Mouse (Mus musculus): ENCODE data around the gene Zfyve21. TPM values are rescaled to one million over a fixed set of nuclear protein-coding genes. Genes with fewer than 3 reads are reported as not detected.

Zfyve21 gene
- polyA plus RNA-seq, 1 experiment from 2014 or later = 104 TPM

- Histone ChIP-seq H3K27me3 (replicated peaks; ENCODE audit: control insufficient read depth, insufficient read depth, low read length) (no peaks in the 10 kb centered on the region), H3K27ac (ENCODE audit: low read depth, low read length) (no peak overlapping the region), H3K4me2 (replicated peaks; ENCODE audit: low read depth) (no peak overlapping the region), H3K9me3 (ENCODE audit: control insufficient read depth) (no peaks in the 10 kb centered on the region), H3K4me3 (ENCODE audit: low read depth, low read length) (no peak overlapping the region), H3K4me1 (replicated peaks; ENCODE audit: control insufficient read depth, insufficient read depth, low read length) (no peaks in the 10 kb centered on the region), H3K36me3 (ENCODE audit: control insufficient read depth, insufficient read depth) (peaks cover 18% of the 10 kb centered on the region), H3K9ac (ENCODE audit: low read depth, low read length) (no peak overlapping the region)
- TF ChIP-seq CTCF (IDR thresholded peaks at IDR 0.05; ENCODE audit: low read depth) = no peak
- peak; percentile 72 for ATAC-seq
- 55% methylated on average over 4 of the region's 4 CpGs for WGBS
Observed at GRCm38 (mm10) chr12:111853546-111853945, 39.6 kb downstream of the Zfyve21 start.

- no peaks in the 10 kb centered on the region for H3K9me3 ChIP-seq (ENCODE audit: control insufficient read depth)
- no peak overlapping the region for H3K27ac ChIP-seq (ENCODE audit: low read depth, low read length)
- no peaks in the 10 kb centered on the region for H3K4me1 ChIP-seq (replicated peaks; ENCODE audit: control insufficient read depth, insufficient read depth, low read length)
- ATAC-seq = no peak
- no peaks in the 10 kb centered on the region for H3K27me3 ChIP-seq (replicated peaks; ENCODE audit: control insufficient read depth, insufficient read depth, low read length)
- no peak overlapping the region for H3K4me3 ChIP-seq (ENCODE audit: low read depth, low read length)
- H3K9ac ChIP-seq (ENCODE audit: low read depth, low read length) = no peak overlapping the region
- TF ChIP-seq CTCF (IDR thresholded peaks at IDR 0.05; ENCODE audit: low read depth) = no peak
- WGBS = 86% methylated on average over 2 of the region's 2 CpGs
- H3K4me2 ChIP-seq (replicated peaks; ENCODE audit: low read depth) = no peak overlapping the region
- peaks cover 15% of the 10 kb centered on the region for H3K36me3 ChIP-seq (ENCODE audit: control insufficient read depth, insufficient read depth)
Observed at GRCm38 (mm10) chr12:111855448-111855847, 41.5 kb downstream of the Zfyve21 start.

GRCm38 (mm10) chr12:111864206-111864824, 50.3 kb downstream of the Zfyve21 start:
- peaks cover 31% of the 10 kb centered on the region for H3K36me3 ChIP-seq (ENCODE audit: control insufficient read depth, insufficient read depth)
- WGBS = 92% methylated on average over 4 of the region's 4 CpGs
- no peak overlapping the region for H3K9ac ChIP-seq (ENCODE audit: low read depth, low read length)

GRCm38 (mm10) chr12:111869806-111870205, 55.8 kb downstream of the Zfyve21 start:
- Histone ChIP-seq H3K27ac (ENCODE audit: low read depth, low read length) (no peak overlapping the region), H3K9ac (ENCODE audit: low read depth, low read length) (no peak overlapping the region), H3K9me3 (ENCODE audit: control insufficient read depth) (no peaks in the 10 kb centered on the region), H3K4me1 (replicated peaks; ENCODE audit: control insufficient read depth, insufficient read depth, low read length) (no peaks in the 10 kb centered on the region), H3K27me3 (replicated peaks; ENCODE audit: control insufficient read depth, insufficient read depth, low read length) (no peaks in the 10 kb centered on the region), H3K36me3 (ENCODE audit: control insufficient read depth, insufficient read depth) (peaks cover 38% of the 10 kb centered on the region), H3K4me2 (replicated peaks; ENCODE audit: low read depth) (no peak overlapping the region), H3K4me3 (ENCODE audit: low read depth, low read length) (no peak overlapping the region)
- ATAC-seq = no peak
- TF ChIP-seq CTCF (IDR thresholded peaks at IDR 0.05; ENCODE audit: low read depth) = no peak
- 90% methylated on average over 1 of the region's 1 CpGs for WGBS

More at GRCm38 (mm10) chr12:111864206-111864824, 50.3 kb downstream of the Zfyve21 start:
- Histone ChIP-seq H3K4me1 (replicated peaks; ENCODE audit: control insufficient read depth, insufficient read depth, low read length) (no peaks in the 10 kb centered on the region), H3K4me2 (replicated peaks; ENCODE audit: low read depth) (no peak overlapping the region), H3K4me3 (ENCODE audit: low read depth, low read length) (no peak overlapping the region), H3K27ac (ENCODE audit: low read depth, low read length) (no peak overlapping the region), H3K9me3 (ENCODE audit: control insufficient read depth) (no peaks in the 10 kb centered on the region), H3K27me3 (replicated peaks; ENCODE audit: control insufficient read depth, insufficient read depth, low read length) (no peaks in the 10 kb centered on the region)
- no peak for ATAC-seq
- TF ChIP-seq CTCF (IDR thresholded peaks at IDR 0.05; ENCODE audit: low read depth) = no peak

GRCm38 (mm10) chr12:111870811-111871210, 56.8 kb downstream of the Zfyve21 start:
- H3K4me3 ChIP-seq (ENCODE audit: low read depth, low read length) = no peak overlapping the region
- H3K27ac ChIP-seq (ENCODE audit: low read depth, low read length) = no peak overlapping the region
- H3K36me3 ChIP-seq (ENCODE audit: control insufficient read depth, insufficient read depth) = peaks cover 33% of the 10 kb centered on the region
- H3K9me3 ChIP-seq (ENCODE audit: control insufficient read depth) = no peaks in the 10 kb centered on the region
- 92% methylated on average over 7 of the region's 7 CpGs for WGBS
- H3K27me3 ChIP-seq (replicated peaks; ENCODE audit: control insufficient read depth, insufficient read depth, low read length) = no peaks in the 10 kb centered on the region
- no peaks in the 10 kb centered on the region for H3K4me1 ChIP-seq (replicated peaks; ENCODE audit: control insufficient read depth, insufficient read depth, low read length)
- H3K9ac ChIP-seq (ENCODE audit: low read depth, low read length) = no peak overlapping the region
- H3K4me2 ChIP-seq (replicated peaks; ENCODE audit: low read depth) = no peak overlapping the region
- no peak for TF ChIP-seq CTCF (IDR thresholded peaks at IDR 0.05; ENCODE audit: low read depth)
- ATAC-seq = no peak

- no peak overlapping the region for H3K9ac ChIP-seq (ENCODE audit: low read depth, low read length)
- no peak for TF ChIP-seq CTCF (IDR thresholded peaks at IDR 0.05; ENCODE audit: low read depth)
- H3K4me2 ChIP-seq (replicated peaks; ENCODE audit: low read depth) = no peak overlapping the region
- WGBS = 91% methylated on average over 5 of the region's 5 CpGs
- no peaks in the 10 kb centered on the region for H3K9me3 ChIP-seq (ENCODE audit: control insufficient read depth)
- H3K27ac ChIP-seq (ENCODE audit: low read depth, low read length) = no peak overlapping the region
- ATAC-seq = no peak
- H3K4me1 ChIP-seq (replicated peaks; ENCODE audit: control insufficient read depth, insufficient read depth, low read length) = no peaks in the 10 kb centered on the region
- no peaks in the 10 kb centered on the region for H3K27me3 ChIP-seq (replicated peaks; ENCODE audit: control insufficient read depth, insufficient read depth, low read length)
- H3K4me3 ChIP-seq (ENCODE audit: low read depth, low read length) = no peak overlapping the region
- peaks cover 30% of the 10 kb centered on the region for H3K36me3 ChIP-seq (ENCODE audit: control insufficient read depth, insufficient read depth)
Observed at GRCm38 (mm10) chr12:111872079-111872478, 58.1 kb downstream of the Zfyve21 start.

Measured in intestine, postnatal 0 days (tissue).